Mouse (Mus musculus) ES-Bruce4 (cell line): ENCODE measurements around the gene Klri2.
"Not testable (repeated sequence)": the region's sequence is repeated elsewhere in the genome, so short reads cannot be mapped to it uniquely, and the experiment has no call there.

Source experiments
- CTCF ChIP-seq: IDR thresholded peaks from one replicate; pipeline ENCODE4 v1.8.1; 2011; ENCODE audit warnings: low read depth, low read length
- EP300 ChIP-seq: IDR thresholded peaks from 2 replicates; pipeline ENCODE4 v1.6.1; 2011; ENCODE audit warnings: low read depth, low read length; ENCODE audit not compliant: insufficient read depth
- POLR2A ChIP-seq: IDR thresholded peaks from one replicate; pipeline ENCODE4 v1.8.1; 2011; ENCODE audit warnings: low read length; ENCODE audit not compliant: insufficient read depth

GRCm38 (mm10) chr6:129691436-129691835 is 48.8 kb downstream of the Klri2 start:
- not testable (repeated sequence) for TF ChIP-seq EP300, CTCF, POLR2A
